Mouse (Mus musculus) forebrain, embryonic 12.5 days (tissue): ENCODE measurements around the gene Hs3st6. TPM values are rescaled to one million over a fixed set of nuclear protein-coding genes. Genes with fewer than 3 reads are reported as not detected.
"Not testable (repeated sequence)": the region's sequence is repeated elsewhere in the genome, so short reads cannot be mapped to it uniquely, and the experiment has no call there.

ENCODE experiments used
- ATAC-seq: fragments of 200-750 bp; cut with Nextera tagmentation; 2 replicates; pipeline ENCODE4 v1.8.0; 2017; ENCODE audit warnings: moderate TSS enrichment; ENCODE audit not compliant: low FRiP score
- H3K27ac ChIP-seq: fragments of 300-500 bp; sonication (generic); 2 replicates; pipeline ENCODE4 v1.5.1; 2016; ENCODE audit warnings: mild to moderate bottlenecking
- H3K27me3 ChIP-seq: fragments of 300-500 bp; sonication (generic); 2 replicates; pipeline ENCODE4 v1.6.1; 2016; ENCODE audit warnings: mild to moderate bottlenecking
- H3K36me3 ChIP-seq: fragments of 300-500 bp; sonication (generic); replicated peaks from 2 replicates; pipeline ENCODE4 v1.6.1; 2016; ENCODE audit warnings: mild to moderate bottlenecking
- H3K4me1 ChIP-seq: fragments of 300-500 bp; sonication (generic); 2 replicates; pipeline ENCODE4 v1.6.1; 2016
- H3K4me2 ChIP-seq: fragments of 300-500 bp; sonication (generic); 2 replicates; pipeline ENCODE4 v1.6.1; 2016; ENCODE audit warnings: mild to moderate bottlenecking, moderate library complexity
- H3K4me3 ChIP-seq: fragments of 300-500 bp; sonication (generic); replicated peaks from 2 replicates; pipeline ENCODE4 v1.5.1; 2016; ENCODE audit warnings: mild to moderate bottlenecking
- H3K9ac ChIP-seq: fragments of 300-500 bp; sonication (generic); 2 replicates; pipeline ENCODE4 v1.6.1; 2016; ENCODE audit warnings: mild to moderate bottlenecking
- H3K9me3 ChIP-seq: fragments of 300-500 bp; sonication (generic); 2 replicates; pipeline ENCODE4 v1.6.1; 2016
- WGBS: fragments of 180-500 bp; shearing (Covaris S2); methylation state at CpG from one replicate; pipeline ENCODE4 v1.1.7; 2016; 5-methylcytosine and 5-hydroxymethylcytosine counted together
- polyA plus RNA-seq: library from polyadenylated mRNA; unstranded; fragments of >200 nt; fragmentation: Nextera tagmentation; extraction: Ambion mirVana; gene quantifications from 2 replicates; pipeline ENCODE4 v1.2.1, GENCODE M21; 2016

The Hs3st6 gene
- polyA plus RNA-seq, result 1.1 and 1.7 TPM in 2 replicates

DNA sequence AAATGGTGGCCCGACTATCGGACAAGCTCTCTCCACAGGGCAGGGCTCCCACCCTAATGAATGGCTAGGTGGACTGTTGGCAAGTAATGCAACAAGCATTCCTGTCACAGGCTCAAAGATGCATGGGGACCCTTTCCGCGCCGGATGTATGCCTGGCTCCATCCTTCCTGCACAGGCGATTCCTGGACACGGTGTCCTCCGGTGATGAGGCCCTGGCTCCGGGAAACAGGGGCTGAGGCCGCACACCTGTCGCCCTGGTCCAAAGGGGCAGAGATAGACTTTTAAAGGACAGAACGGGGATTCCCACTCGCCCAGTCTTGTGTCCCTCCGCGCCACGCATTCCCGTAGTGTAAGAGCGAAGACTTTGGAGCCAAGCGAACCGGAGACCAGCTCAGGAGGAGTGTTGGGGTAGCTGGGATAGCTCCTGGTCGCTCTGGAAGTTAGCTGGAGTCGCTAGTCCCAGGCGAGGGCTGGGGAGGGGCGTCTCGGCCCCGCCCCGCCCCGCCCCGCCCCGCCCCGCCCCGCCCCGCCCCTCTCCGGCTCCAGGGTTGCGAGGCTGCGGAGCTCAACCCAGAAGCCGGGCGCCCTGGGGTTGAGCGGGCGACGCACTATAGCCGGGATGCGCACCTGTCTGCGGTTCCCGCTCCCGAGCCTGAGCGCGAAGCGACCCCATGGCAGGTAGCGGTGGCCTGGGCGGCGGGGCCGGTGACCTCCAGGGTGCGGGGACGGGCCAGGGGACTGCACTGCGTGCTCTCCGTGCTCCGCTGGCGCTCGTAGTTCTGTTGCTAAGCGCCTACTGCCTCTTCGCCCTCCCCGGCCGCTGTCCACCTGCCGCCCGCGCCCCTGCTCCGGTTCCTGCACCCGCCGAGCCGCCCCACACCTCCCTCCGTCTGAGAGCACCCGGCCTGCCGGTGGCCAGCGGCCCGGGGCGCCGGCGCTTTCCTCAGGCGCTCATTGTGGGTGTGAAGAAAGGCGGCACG is at the start of gene Hs3st6:
TSS of gene Hs3st6 (plus strand) at position 574 of the 980 bp plus-strand sequence.
- H3K4me3 ChIP-seq, result peak within 1 kb of the TSS; percentile 55
- peak; percentile 83 for ATAC-seq
- H3K27me3 ChIP-seq, result peaks cover 85% of the 10 kb centered on the region
- H3K9ac ChIP-seq, result peak within 1 kb of the TSS; percentile 52
- under 1% methylated on average over 73 of the region's 82 CpGs for WGBS
- no peak within 1 kb of the TSS for H3K27ac ChIP-seq
- no peaks in the 10 kb centered on the region for H3K36me3 ChIP-seq
- peaks cover 15% of the 10 kb centered on the region for H3K4me1 ChIP-seq
- peak within 1 kb of the TSS; percentile 96 for H3K4me2 ChIP-seq
- H3K9me3 ChIP-seq, result no peaks in the 10 kb centered on the region

DNA sequence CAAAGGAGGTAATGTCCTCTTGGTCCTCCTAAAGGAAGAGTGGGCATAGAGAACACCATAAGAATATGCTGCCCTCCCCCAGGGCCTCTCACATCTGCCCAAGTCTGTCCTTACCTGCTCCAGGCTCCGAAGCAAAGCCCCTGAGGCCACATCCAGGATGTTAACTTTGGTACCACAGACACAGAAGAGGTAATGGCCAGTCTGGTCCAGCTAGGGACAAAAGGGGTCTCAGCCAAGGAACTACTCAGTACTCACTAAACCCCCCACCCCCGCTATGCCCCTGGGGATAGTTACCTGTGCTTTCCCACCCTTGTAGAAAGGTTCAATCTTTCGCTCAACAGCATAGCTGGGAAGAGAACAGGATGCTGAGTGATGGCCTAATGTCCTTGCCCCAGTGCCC is 47.0 kb upstream of the Hs3st6 start:
- no peak for ATAC-seq
- Histone ChIP-seq H3K36me3 (peaks cover 45% of the 10 kb centered on the region), H3K4me3 (peak overlapping the region; percentile 81; the same call in 1 of the 2 replicates), H3K4me1 (peaks cover 17% of the 10 kb centered on the region), H3K9ac (0 out of 2 replicates have a peak overlapping the region, but pooled peaks have one; percentile 12), H3K27ac (no peak overlapping the region), H3K9me3 (no peaks in the 10 kb centered on the region), H3K27me3 (no peaks in the 10 kb centered on the region), H3K4me2 (peak overlapping the region; percentile 87; the same call in 1 of the 2 replicates)
- 95% methylated on average over 3 of the region's 3 CpGs for WGBS

DNA sequence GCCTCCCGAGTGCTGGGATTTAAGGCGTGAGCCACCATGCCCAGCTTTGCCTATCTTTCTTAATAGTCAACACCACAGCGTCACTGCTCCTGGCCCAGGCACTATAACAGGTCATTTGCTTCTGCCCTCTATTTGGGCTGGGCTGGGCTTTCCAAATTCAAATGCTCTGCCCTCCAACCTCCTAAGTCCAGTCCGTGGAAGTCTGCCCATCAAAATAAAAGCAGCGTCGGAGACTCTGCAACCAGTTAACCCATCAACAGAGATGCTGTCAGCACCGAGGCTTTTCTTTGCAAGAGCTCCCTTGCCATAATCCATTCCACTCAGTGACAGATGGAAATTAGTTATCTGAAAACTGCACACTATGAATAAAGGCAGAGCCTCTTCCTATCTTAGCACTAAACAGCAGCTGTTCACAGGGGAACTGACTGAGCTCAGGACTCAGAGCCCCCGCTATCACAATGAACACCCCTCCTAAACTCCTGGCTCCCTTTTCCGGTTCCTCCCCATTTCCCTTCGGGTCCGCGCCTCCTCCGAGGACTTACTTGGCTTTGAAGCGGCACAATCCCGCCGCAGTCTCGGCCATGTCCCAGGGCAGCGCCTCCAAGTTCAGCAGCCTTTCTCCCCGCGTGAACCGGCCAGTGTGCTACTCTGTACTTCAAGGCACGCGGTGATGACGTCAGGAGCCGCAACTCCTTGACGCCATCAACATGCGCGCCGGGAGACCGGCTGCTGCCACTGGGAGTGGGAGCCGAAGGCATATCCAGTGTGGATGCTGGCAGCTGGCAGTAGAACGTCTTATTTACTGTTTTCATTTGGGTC is 45.6 kb upstream of the Hs3st6 start, which contains the start of gene Tbl3:
TSS of gene Tbl3 (minus strand) at position 679 of the 819 bp plus-strand sequence.
- 4% methylated on average over 32 of the region's 32 CpGs for WGBS
- no peaks in the 10 kb centered on the region for H3K27me3 ChIP-seq

DNA sequence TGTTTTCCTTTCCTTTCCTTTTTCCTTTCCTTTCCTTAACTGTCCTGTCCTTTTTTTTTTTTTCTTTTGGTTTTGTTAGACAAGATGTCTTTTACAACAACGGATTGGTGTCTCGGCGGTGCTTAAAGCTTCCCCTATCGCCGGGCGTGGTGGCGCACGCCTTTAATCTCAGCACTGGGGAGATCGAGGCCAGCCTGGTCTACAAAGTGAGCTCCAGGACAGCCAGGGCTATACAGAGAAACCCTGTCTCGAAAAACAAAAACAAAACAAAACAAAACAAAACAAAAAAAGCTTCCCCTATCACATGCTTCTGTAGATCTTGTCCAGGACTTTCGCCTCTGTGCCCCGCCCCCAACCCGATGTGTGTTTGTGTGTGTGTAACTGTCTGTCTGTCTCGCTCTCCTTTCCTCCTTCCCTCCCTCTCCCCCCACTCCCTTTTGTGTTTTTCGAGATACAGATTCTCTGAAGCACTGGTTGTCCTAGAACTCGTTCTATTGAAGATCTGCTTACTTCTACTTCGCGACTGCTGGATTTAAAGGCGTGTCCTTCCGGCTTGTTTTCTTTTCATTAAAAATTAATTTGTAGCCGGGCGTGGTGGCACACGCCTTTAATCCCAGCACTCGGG is 44.9 kb upstream of the Hs3st6 start:
- H3K27ac ChIP-seq, result peak overlapping the region; percentile 82
- peaks cover 25% of the 10 kb centered on the region for H3K36me3 ChIP-seq
- H3K9ac ChIP-seq, result peak overlapping the region; percentile 75
- peak; percentile 66 for ATAC-seq
- peak overlapping the region; percentile 87 for H3K4me2 ChIP-seq
- H3K9me3 ChIP-seq, result no peaks in the 10 kb centered on the region
- 5% methylated on average over 24 of the region's 24 CpGs for WGBS
- peaks cover 17% of the 10 kb centered on the region for H3K4me1 ChIP-seq
- no peaks in the 10 kb centered on the region for H3K27me3 ChIP-seq
- H3K4me3 ChIP-seq, result peak overlapping the region; percentile 81

More for the DNA sequence above, 45.6 kb upstream of the Hs3st6 start, which contains the start of gene Tbl3:
- Histone ChIP-seq H3K4me1 (peaks cover 17% of the 10 kb centered on the region), H3K9me3 (no peaks in the 10 kb centered on the region), H3K36me3 (peaks cover 31% of the 10 kb centered on the region), H3K9ac (peak within 1 kb of the TSS; percentile 75), H3K4me2 (peak within 1 kb of the TSS; percentile 87), H3K27ac (peak within 1 kb of the TSS; percentile 82), H3K4me3 (peak within 1 kb of the TSS; percentile 81)
- peak; percentile 90 for ATAC-seq

DNA sequence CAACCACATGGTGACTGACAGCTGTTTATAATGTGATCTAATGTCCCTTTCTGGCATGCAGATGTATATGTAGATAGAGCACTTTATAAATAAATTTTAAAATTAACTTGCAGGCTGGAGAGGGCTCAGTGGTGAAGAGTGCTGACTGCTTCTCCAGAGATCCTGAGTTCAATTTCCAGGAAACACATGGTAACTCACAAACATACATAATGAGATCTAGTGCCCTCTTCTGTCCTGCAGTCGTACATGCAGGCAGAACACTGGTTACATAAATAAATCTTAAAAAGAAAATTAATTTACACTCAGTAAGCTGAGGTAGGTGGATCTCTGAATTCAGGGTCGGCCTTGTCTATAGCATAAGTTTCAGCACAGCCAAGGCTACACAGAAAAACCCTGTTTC is 44.1 kb upstream of the Hs3st6 start:
- Histone ChIP-seq H3K9ac (no peak overlapping the region), H3K4me3 (no peak overlapping the region), H3K4me1 (peaks cover 17% of the 10 kb centered on the region), H3K36me3 (peaks cover 19% of the 10 kb centered on the region), H3K9me3 (no peaks in the 10 kb centered on the region), H3K27ac (no peak overlapping the region), H3K4me2 (no peak overlapping the region; the same call in 1 of the 2 replicates), H3K27me3 (no peaks in the 10 kb centered on the region)
- ATAC-seq, result no peak
- 33% methylated on average over 2 of the region's 2 CpGs for WGBS

DNA sequence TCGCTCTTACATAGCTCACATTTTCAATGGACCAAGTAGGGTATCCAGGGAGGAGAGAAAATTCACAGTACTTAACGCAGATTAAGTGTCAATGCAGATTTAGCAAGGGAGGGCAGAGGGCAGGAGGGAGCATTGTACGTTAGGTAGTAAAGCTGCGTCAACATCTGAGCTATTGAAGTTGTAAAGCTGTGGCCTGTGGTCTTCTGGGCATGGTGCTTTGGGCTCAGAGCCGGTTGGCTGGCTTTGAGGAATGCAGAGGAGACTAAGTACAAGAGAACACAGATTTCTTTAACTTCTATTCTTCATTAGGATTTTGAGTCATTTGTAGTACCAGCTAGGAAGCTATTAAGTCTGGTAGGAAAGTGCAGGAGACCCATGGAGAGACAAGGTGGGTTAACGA is 37.2 kb upstream of the Hs3st6 start:
- Histone ChIP-seq H3K27ac (no peak overlapping the region), H3K4me1 (peaks cover 13% of the 10 kb centered on the region), H3K9ac (no peak overlapping the region), H3K27me3 (no peaks in the 10 kb centered on the region), H3K4me2 (no peak overlapping the region), H3K9me3 (no peaks in the 10 kb centered on the region), H3K36me3 (peaks cover 22% of the 10 kb centered on the region), H3K4me3 (no peak overlapping the region)
- no peak for ATAC-seq
- WGBS, result 43% methylated on average over 6 of the region's 6 CpGs

DNA sequence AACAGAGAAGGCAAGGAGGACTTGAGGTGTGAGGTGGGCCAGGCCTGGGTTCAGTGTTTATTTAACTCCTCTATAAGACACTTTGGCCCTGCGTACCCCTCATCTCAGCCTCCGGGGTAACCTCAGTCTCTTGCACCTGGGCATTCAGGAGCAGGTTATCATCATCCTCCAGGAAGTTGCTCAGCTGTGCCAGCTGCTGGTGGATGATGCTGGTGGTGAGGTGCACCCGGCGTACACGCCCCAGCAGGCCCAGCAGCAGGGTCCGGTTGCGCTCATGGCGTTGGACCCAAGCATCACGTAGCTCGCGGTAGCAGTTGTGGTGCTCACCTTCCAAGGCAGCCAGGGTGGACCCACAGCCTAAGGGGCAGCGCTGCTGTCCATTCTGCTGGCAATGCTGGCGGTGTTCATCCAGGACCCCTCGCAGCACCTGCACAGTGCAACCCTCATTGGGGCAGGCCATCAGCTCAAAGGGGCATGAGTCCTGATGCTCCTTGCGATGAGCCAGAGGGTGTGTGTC is 36.6 kb upstream of the Hs3st6 start:
- H3K4me1 ChIP-seq, result peaks cover 17% of the 10 kb centered on the region
- H3K9me3 ChIP-seq, result no peaks in the 10 kb centered on the region
- H3K4me2 ChIP-seq, result no peak overlapping the region
- no peak overlapping the region for H3K4me3 ChIP-seq
- WGBS, result 98% methylated on average over 15 of the region's 15 CpGs
- ATAC-seq, result no peak
- no peak overlapping the region for H3K27ac ChIP-seq
- H3K27me3 ChIP-seq, result no peaks in the 10 kb centered on the region
- H3K9ac ChIP-seq, result no peak overlapping the region
- H3K36me3 ChIP-seq, result peaks cover 24% of the 10 kb centered on the region

DNA sequence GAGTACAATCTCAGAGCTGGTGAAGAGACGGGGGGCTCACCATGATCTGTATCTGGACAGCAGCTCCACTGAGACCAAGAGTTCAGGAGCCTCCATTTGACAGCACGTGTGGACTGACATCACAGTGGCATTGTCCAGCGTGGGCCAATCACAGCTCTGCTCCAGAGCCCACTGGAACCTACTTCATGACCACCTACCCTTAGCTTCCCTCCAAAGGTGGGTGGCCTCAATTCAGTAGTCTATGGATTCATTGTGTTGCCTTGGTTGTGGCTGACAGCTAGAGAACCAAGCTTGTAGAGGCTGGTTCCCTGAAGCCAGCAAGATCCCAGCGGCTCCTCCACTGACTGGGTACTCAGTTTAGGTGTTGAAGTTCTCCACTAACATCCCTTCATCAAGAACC is 34.8 kb upstream of the Hs3st6 start, which contains the start of the genes Rnf151 and Rps2:
TSS of gene Rnf151 (minus strand) at position 121 of the 400 bp plus-strand sequence.
TSS of gene Rps2 (plus strand) at position 174 of the 400 bp plus-strand sequence.
- Histone ChIP-seq H3K9me3 (no peaks in the 10 kb centered on the region), H3K27ac (no peak within 1 kb of the TSS), H3K36me3 (peaks cover 38% of the 10 kb centered on the region), H3K4me1 (peaks cover 34% of the 10 kb centered on the region), H3K4me3 (peak within 1 kb of the TSS; percentile 87), H3K9ac (peak within 1 kb of the TSS; percentile 89; the same call in 1 of the 2 replicates), H3K4me2 (peak within 1 kb of the TSS; percentile 70), H3K27me3 (no peaks in the 10 kb centered on the region)
- WGBS, result 81% methylated on average over 4 of the region's 4 CpGs
- no peak for ATAC-seq

DNA sequence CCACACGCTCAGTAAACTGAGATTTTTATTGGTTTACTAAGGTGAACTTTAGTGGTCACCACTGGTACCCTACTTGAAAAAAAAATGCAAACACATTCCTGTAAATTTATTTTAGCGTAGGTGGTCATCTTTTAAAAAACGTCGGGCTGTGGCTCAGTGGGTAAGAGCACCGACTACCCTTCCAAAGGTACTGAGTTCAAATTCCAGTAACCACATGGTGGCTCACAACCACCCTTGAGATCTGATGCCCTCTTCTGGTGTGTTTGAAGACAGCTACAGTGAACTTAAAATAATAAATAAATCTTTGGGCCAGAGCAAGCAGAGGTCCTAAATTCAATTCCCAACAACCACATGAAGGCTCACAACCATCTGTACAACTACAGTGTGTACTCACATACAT is 33.9 kb upstream of the Hs3st6 start:
- H3K27ac ChIP-seq, H3K27me3 ChIP-seq, H3K9me3 ChIP-seq, ATAC-seq: not testable (repeated sequence)
- Histone ChIP-seq H3K4me3 (peak overlapping the region; percentile 87), H3K9ac (peak overlapping the region; percentile 89), H3K4me1 (peaks cover 43% of the 10 kb centered on the region), H3K4me2 (peak overlapping the region; percentile 70), H3K36me3 (peaks cover 38% of the 10 kb centered on the region)
- 72% methylated on average over 5 of the region's 5 CpGs for WGBS

DNA sequence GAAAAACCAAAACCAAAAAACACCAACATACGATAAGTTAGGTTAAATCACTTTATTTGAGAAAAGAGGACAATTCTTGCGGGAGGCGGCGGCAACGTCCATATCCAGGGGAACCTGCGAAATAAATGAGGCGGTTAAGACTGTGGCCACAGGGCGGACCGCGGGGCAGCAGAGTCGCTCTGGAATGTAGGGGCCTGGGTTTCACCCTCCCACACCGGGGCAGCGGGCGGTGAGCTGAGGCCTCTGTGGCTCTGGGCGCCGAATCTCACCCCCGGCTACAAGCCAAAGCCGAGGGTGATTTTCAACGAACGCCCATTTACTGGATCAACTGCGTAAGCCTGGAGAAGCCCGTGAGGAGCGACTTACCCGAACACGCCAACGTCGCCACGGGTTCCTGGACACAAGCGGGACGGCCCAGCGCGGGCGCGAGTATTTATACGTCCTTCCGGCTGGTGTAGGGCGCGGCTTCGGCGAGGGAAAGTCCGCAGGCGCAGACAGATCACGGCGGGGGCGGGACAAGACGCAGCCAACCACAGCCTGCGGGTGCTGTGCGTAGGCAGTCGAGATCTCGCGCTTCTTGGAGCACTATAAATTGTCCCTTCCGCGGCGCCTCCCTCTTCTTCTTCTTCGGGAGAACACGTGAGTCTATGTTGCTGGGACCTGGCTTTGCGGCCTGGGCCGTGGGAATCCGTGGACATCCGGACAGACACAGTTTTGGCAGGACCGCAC is 33.1 kb upstream of the Hs3st6 start:
- H3K9me3 ChIP-seq, result no peaks in the 10 kb centered on the region
- H3K4me3 ChIP-seq, result peak overlapping the region; percentile 87
- H3K4me2 ChIP-seq, result peak overlapping the region; percentile 84
- H3K27me3 ChIP-seq, result no peaks in the 10 kb centered on the region
- peaks cover 46% of the 10 kb centered on the region for H3K4me1 ChIP-seq
- H3K9ac ChIP-seq, result peak overlapping the region; percentile 89
- under 1% methylated on average over 61 of the region's 61 CpGs for WGBS
- H3K36me3 ChIP-seq, result peaks cover 38% of the 10 kb centered on the region
- H3K27ac ChIP-seq, result peak overlapping the region; percentile 90
- ATAC-seq, result peak; percentile 98

DNA sequence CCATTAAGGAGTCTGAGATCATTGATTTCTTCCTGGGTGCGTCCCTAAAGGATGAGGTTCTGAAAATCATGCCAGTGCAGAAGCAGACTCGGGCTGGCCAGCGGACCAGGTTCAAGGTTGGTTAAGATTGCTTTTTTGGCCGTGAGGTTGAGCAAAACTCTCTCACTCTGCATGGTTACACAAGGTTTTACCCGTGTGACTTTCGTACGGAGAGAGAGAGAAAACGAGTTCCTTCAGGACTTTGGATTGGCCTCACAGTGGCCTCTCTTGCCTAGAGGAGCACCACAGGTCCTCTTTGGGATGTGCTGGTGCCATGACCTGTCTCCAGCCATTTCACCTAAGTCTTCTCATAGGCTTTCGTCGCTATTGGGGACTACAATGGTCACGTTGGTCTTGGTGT is 32.2 kb upstream of the Hs3st6 start:
- H3K27me3 ChIP-seq, H3K9me3 ChIP-seq, H3K27ac ChIP-seq, ATAC-seq: not testable (repeated sequence)
- Histone ChIP-seq H3K36me3 (peaks cover 37% of the 10 kb centered on the region), H3K4me3 (peak overlapping the region; percentile 87), H3K9ac (peak overlapping the region; percentile 89), H3K4me2 (peak overlapping the region; percentile 84), H3K4me1 (peaks cover 46% of the 10 kb centered on the region)
- 0% methylated on average over 11 of the region's 11 CpGs for WGBS
